In the genomic region with DNA sequence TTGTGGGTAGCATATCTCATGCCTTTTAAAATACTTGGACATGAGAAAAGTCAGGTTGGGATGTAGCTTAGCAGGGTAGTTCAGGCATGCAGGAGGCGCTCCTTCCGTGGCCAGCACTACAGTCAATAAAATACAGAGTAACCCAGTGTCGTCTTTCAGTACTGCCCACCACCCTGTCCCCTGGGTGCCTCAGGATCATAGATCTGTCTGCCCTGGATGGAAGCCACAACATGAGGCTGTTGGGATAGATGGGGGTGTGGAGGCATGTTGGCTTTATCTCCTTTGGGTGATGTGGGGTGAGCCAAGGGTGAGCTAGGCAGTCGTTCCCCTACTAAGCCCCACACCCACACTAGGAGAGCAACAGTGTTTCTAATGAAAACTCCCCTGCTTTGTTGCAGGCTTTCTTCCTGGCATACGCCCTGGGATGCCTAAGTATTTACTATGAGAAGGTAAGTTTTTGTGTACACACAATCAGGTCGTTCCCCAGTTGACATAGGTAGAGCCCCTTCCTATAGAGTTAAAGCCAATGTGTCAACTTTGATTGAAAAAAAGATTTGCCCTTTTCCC, we compare ENCODE assay signal across 31 mouse cellular contexts. TPM values are rescaled to one million over a fixed set of nuclear protein-coding genes. Genes with fewer than 3 reads are reported as not detected.
A peak's percentile ranks its signal among the peaks of the same experiment; 100 is the strongest.
DNase-seq lines count a peak whose midpoint lies in the region; ATAC-seq lines count a peak whose summit lies in the region.
"Had no signal": no experiment of that assay in that cellular context is flagged by ENCODE, and none has a peak within 500 bp of the region (broad histone marks: within the 10 kb centered on the region; RNA-seq: fewer than 3 reads in every experiment).

No protein-coding gene starts in this region.

- H3K27ac ChIP-seq in heart, embryonic 12.5 days (ENCODE audit: poor library complexity, severe bottlenecking): no peak overlapping the region
- no peak overlapping the region for H3K27ac ChIP-seq in kidney, embryonic 16.5 days (ENCODE audit: low read length)
- H3K27ac ChIP-seq: forebrain, embryonic 10.5 days; forebrain, embryonic 13.5 days; heart, embryonic 15.5 days; hindbrain, embryonic 10.5 days; hindbrain, embryonic 13.5 days; intestine, embryonic 15.5 days had no signal

- peaks cover 71% of the 10 kb centered on the region for H3K36me3 ChIP-seq in heart, embryonic 12.5 days
- H3K36me3 ChIP-seq in kidney, embryonic 16.5 days (ENCODE audit: insufficient read depth, low read length): peaks cover 56% of the 10 kb centered on the region

- H3K9me3 ChIP-seq in heart, embryonic 12.5 days (replicated peaks): peaks cover 12% of the 10 kb centered on the region; the same call in 1 of the 2 replicates
- H3K9me3 ChIP-seq in kidney, embryonic 16.5 days (ENCODE audit: low read length): peaks cover 14% of the 10 kb centered on the region
- H3K9me3 ChIP-seq: forebrain, embryonic 13.5 days; heart, embryonic 15.5 days; hindbrain, embryonic 13.5 days; intestine, embryonic 15.5 days had no signal

- H3K4me3 ChIP-seq in heart, embryonic 12.5 days: no peak overlapping the region
- no peak overlapping the region for H3K4me3 ChIP-seq in kidney, embryonic 16.5 days (ENCODE audit: low read length)
- H3K4me3 ChIP-seq: forebrain, embryonic 10.5 days; forebrain, embryonic 13.5 days; heart, embryonic 15.5 days; hindbrain, embryonic 10.5 days; hindbrain, embryonic 13.5 days; intestine, embryonic 15.5 days had no signal

- no peaks in the 10 kb centered on the region for H3K4me1 ChIP-seq in heart, embryonic 12.5 days (replicated peaks)
- H3K4me1 ChIP-seq in kidney, embryonic 16.5 days (ENCODE audit: insufficient read depth, low read length): no peaks in the 10 kb centered on the region
- H3K4me1 ChIP-seq: forebrain, embryonic 10.5 days; forebrain, embryonic 13.5 days; hindbrain, embryonic 10.5 days; hindbrain, embryonic 13.5 days; intestine, embryonic 15.5 days had no signal

- no peak overlapping the region for H3K4me2 ChIP-seq in heart, embryonic 12.5 days
- no peak overlapping the region for H3K4me2 ChIP-seq in kidney, embryonic 16.5 days (replicated peaks; ENCODE audit: low read depth, low read length)
- H3K4me2 ChIP-seq: forebrain, embryonic 13.5 days; heart, embryonic 11.5 days; heart, embryonic 15.5 days; hindbrain, embryonic 13.5 days; intestine, embryonic 15.5 days had no signal

- peak; percentile 87 for DNase-seq in heart, adult 11 months
- DNase-seq in NIH3T3 (ENCODE audit: low read depth): peak; percentile 20
- peak; percentile 15 for DNase-seq in gastrocnemius, postnatal 10 days
- peak; percentile 23 for DNase-seq in skeletal muscle tissue, adult 2 months (ENCODE audit: low read depth, low spot score)
- DNase-seq: adrenal gland, adult 8-10 months; adrenal gland, postnatal 25 days; cerebellum, adult 11-12 months; cerebellum, adult 8-10 months; cerebellum, postnatal 10 days; cerebellum, postnatal 36 days; embryo, embryonic 11 days; forebrain, postnatal 0 days; heart, postnatal 10 days; heart, postnatal 36 days; kidney, adult 11 months had no signal

- ATAC-seq in heart, embryonic 12.5 days (ENCODE audit: insufficient number of reproducible peaks, low FRiP score): no peak
- no peak for ATAC-seq in kidney, embryonic 16.5 days (ENCODE audit: low FRiP score, low TSS enrichment)
- ATAC-seq in frontal cortex, adult (ENCODE audit: low TSS enrichment): no peak
- ATAC-seq: activated CD4-positive, CD25-positive, alpha-beta regulatory T cell, adult 4 months; CD4-positive, CD25-positive, alpha-beta regulatory T cell, adult 4 months; forebrain, embryonic 13.5 days; forebrain, postnatal 0 days; hindbrain, embryonic 16.5 days; intestine, embryonic 15.5 days had no signal

- WGBS in heart, embryonic 12.5 days: 90% methylated on average over 6 of the region's 6 CpGs
- 80% methylated on average over 6 of the region's 6 CpGs for WGBS in kidney, embryonic 16.5 days

- H3K9ac ChIP-seq in heart, embryonic 12.5 days: no peak overlapping the region
- no peak overlapping the region for H3K9ac ChIP-seq in kidney, embryonic 16.5 days (replicated peaks; ENCODE audit: low read length)
- H3K9ac ChIP-seq: forebrain, embryonic 13.5 days; forebrain, postnatal 0 days; heart, embryonic 15.5 days; hindbrain, embryonic 13.5 days; intestine, embryonic 15.5 days had no signal

- no peaks in the 10 kb centered on the region for H3K27me3 ChIP-seq in heart, embryonic 12.5 days (replicated peaks)
- H3K27me3 ChIP-seq in kidney, embryonic 16.5 days (ENCODE audit: insufficient read depth, low read length): no peaks in the 10 kb centered on the region
- H3K27me3 ChIP-seq: forebrain, embryonic 13.5 days; heart, embryonic 15.5 days; hindbrain, embryonic 13.5 days; intestine, embryonic 15.5 days had no signal

RNA-seq across cellular contexts. Expression of gene Tsen2, which starts 21.1 kb away (rescaled TPM):
- 20.0 and 20.4 TPM in 2 replicates for polyA plus RNA-seq in heart, embryonic 12.5 days (2016; fragmentation: Nextera tagmentation; extraction: Ambion mirVana)
- 1 to 10 TPM; 8.2 to 9.6 TPM for total RNA-seq in gastrocnemius, postnatal 10 days (2021)
- 35.0 and 35.2 TPM in 2 replicates for polyA plus RNA-seq in kidney, embryonic 16.5 days (2015; fragmentation: Nextera tagmentation; extraction: Ambion mirVana)

RNA-seq across cellular contexts. Expression of gene Mkrn2os, which starts 26.8 kb away (rescaled TPM):
- polyA plus RNA-seq in heart, embryonic 12.5 days (2016; fragmentation: Nextera tagmentation; extraction: Ambion mirVana): 0.33 TPM in 1 of 2 replicates, not detected in the other
- total RNA-seq in gastrocnemius, postnatal 10 days (2021): under 1 TPM; 0.16 to 0.26 TPM
- 4.8 and 5.7 TPM in 2 replicates for polyA plus RNA-seq in kidney, embryonic 16.5 days (2015; fragmentation: Nextera tagmentation; extraction: Ambion mirVana)
- total RNA-seq: adrenal gland, adult 8-10 months; adrenal gland, postnatal 25 days; granulocyte monocyte progenitor cell, adult 5-6 weeks; MEL had no signal
- polyA plus RNA-seq: cortical plate, adult 2 months had no signal

RNA-seq across cellular contexts. Expression of gene Mkrn2, which starts 36.1 kb away (rescaled TPM):
- 21.6 and 21.8 TPM in 2 replicates for polyA plus RNA-seq in heart, embryonic 12.5 days (2016; fragmentation: Nextera tagmentation; extraction: Ambion mirVana)
- total RNA-seq in gastrocnemius, postnatal 10 days (2021): 10 to 100 TPM; 36.5 to 37.0 TPM
- 33.8 and 35.0 TPM in 2 replicates for polyA plus RNA-seq in kidney, embryonic 16.5 days (2015; fragmentation: Nextera tagmentation; extraction: Ambion mirVana)

Comparison
In these comparisons a context has a peak if more than half of its experiments do, and no peak if none do; other contexts are left out.
1. DNase-seq: peak in every context shown above with its lines; median percentile 87 in heart, adult 11 months; 23 in skeletal muscle tissue, adult 2 months; 20 in NIH3T3; 15 in gastrocnemius, postnatal 10 days.